Mouse (Mus musculus): Measurements from ENCODE around the gene Adm. TPM values are rescaled to one million over a fixed set of nuclear protein-coding genes. Genes with fewer than 3 reads are reported as not detected.

The Adm gene
- 8.4 TPM for polyA plus RNA-seq (2014; fragmentation: Illumina TruSeq; extraction: RNeasy Lipid Tissue Mini Kit (QIAGEN cat#74804); ENCODE audit: low read depth, low replicate concordance)

GRCm38 (mm10) chr7:110627486-110628272, at the start of gene Adm:
Adm (plus strand) TSS chr7:110627661.

GRCm38 (mm10) chr7:110614133-110615063, 13.1 kb upstream of the Adm start, which contains the start of gene Sbf2:
Sbf2 (minus strand) TSS chr7:110614922.

Other genes with a start within 250 kb of the Adm start
- 125 TPM for gene Sbf2, start 12.7 kb upstream of the Adm start, polyA plus RNA-seq (2014; fragmentation: Illumina TruSeq; extraction: RNeasy Lipid Tissue Mini Kit (QIAGEN cat#74804); ENCODE audit: low read depth, low replicate concordance)
- 15.9 TPM for gene Ampd3, start 140.5 kb downstream of the Adm start, polyA plus RNA-seq (2014; fragmentation: Illumina TruSeq; extraction: RNeasy Lipid Tissue Mini Kit (QIAGEN cat#74804); ENCODE audit: low read depth, low replicate concordance)
- gene Rnf141, start 216.8 kb downstream of the Adm start, polyA plus RNA-seq (2014; fragmentation: Illumina TruSeq; extraction: RNeasy Lipid Tissue Mini Kit (QIAGEN cat#74804); ENCODE audit: low read depth, low replicate concordance): 148 TPM
- gene Lyve1, start 235.6 kb downstream of the Adm start, polyA plus RNA-seq (2014; fragmentation: Illumina TruSeq; extraction: RNeasy Lipid Tissue Mini Kit (QIAGEN cat#74804); ENCODE audit: low read depth, low replicate concordance): 9.7 TPM